Mouse (Mus musculus): ENCODE measurements around the gene Dlg2. TPM values are rescaled to one million over a fixed set of nuclear protein-coding genes. Genes with fewer than 3 reads are reported as not detected.
"Not testable (repeated sequence)": the region's sequence is repeated elsewhere in the genome, so short reads cannot be mapped to it uniquely, and the experiment has no call there.

Gene Dlg2
- polyA plus RNA-seq, 1 experiment = not detected

DNA sequence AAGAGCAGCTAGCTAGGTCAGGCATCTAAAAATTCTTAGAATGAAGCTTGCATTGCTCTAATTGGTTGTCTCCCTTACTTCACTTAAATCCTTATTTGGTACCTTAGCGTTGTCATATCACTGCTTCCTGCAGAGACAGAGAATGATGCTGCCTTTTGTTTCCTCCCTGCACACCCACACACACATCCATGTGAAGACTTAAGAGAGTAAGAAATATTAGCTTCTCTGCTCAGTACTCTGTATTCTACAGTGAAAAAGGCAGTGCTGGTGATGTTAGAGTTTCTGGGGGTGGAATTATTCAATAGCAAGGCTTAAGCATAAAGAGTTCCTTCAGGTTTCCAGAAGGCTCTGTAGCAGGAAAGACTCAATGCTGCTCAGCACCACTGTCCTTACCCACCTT is 272.2 kb downstream of the Dlg2 start:
- Histone ChIP-seq H3K27ac (ENCODE audit: insufficient read depth, low read depth, low read length) (no peak overlapping the region), H3K4me3 (ENCODE audit: insufficient read depth, low read length) (no peak overlapping the region), H3K4me1 (ENCODE audit: control insufficient read depth, insufficient read depth, low read length) (no peaks in the 10 kb centered on the region)
- TF ChIP-seq POLR2A (IDR thresholded peaks at IDR 0.05; ENCODE audit: borderline replicate concordance, low read depth, low read length) = no peak
- no peak for TF ChIP-seq CTCF (IDR thresholded peaks at IDR 0.05; ENCODE audit: low read depth, low read length)

DNA sequence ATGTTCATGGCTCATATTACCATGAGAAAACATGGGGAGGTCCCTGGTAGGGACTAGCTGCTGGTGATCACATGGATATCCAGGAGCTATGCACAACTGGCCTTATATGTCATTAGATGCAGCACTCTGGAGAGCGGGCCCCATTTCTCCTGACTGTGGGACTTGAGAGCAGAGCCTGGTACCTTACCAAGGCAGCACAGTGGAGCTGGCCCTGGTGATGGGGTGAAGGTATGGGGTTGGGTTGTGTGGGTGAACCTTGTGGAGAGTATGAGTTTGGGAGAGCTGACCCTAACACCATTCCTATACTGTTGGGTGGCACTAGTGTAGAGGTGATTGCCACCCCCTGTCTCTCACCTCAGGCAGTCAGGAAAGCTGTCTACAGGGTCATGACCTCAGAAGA is 311.5 kb downstream of the Dlg2 start:
- Histone ChIP-seq H3K4me1 (ENCODE audit: control insufficient read depth, insufficient read depth, low read length) (no peaks in the 10 kb centered on the region), H3K27ac (ENCODE audit: insufficient read depth, low read depth, low read length) (no peak overlapping the region), H3K4me3 (ENCODE audit: insufficient read depth, low read length) (no peak overlapping the region)
- no peak for TF ChIP-seq POLR2A (IDR thresholded peaks at IDR 0.05; ENCODE audit: borderline replicate concordance, low read depth, low read length)
- TF ChIP-seq CTCF (IDR thresholded peaks at IDR 0.05; ENCODE audit: low read depth, low read length) = no peak

DNA sequence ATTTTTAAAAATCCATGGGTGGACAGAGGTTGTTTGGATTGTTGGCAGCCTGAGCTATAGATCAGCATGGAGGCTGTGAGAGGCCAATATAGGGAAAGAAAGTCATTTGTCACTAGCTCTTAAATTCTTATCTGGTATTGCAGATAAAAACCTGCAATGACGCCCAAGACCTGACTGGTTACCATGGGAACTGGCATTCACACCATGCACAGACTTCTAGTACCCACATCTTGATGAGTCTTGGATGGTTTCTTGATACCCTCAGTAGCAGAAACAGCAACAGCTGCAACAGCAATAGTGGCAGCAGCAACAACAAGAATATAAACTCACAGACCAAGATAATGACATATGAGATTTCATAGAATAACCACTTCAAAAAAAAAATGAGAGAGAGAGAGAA is 315.1 kb downstream of the Dlg2 start:
- TF ChIP-seq POLR2A (IDR thresholded peaks at IDR 0.05; ENCODE audit: borderline replicate concordance, low read depth, low read length) (no peak), CTCF (IDR thresholded peaks at IDR 0.05; ENCODE audit: low read depth, low read length) (no peak)
- H3K27ac ChIP-seq (ENCODE audit: insufficient read depth, low read depth, low read length) = no peak overlapping the region
- H3K4me1 ChIP-seq (ENCODE audit: control insufficient read depth, insufficient read depth, low read length) = no peaks in the 10 kb centered on the region
- no peak overlapping the region for H3K4me3 ChIP-seq (ENCODE audit: insufficient read depth, low read length)

DNA sequence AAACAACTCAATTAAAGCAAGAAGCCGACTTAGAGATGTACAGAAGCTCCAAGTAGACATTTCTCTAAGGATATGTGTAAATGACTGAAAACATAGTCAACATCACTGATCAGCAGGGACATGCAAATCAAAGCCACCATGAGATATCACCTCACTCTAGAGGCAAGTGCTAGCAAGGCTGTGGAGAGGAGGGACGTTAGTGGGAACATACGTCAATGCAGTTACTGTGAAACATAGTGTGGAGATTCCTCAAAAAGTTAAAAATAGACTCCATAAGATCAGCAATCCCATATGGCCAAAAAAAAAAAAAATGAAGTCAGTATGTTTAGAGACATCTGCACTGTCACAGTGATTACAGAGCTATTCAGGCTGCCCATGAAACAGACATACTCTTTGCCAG is 349.2 kb downstream of the Dlg2 start:
- Histone ChIP-seq H3K4me1 (ENCODE audit: control insufficient read depth, insufficient read depth, low read length) (no peaks in the 10 kb centered on the region), H3K4me3 (ENCODE audit: insufficient read depth, low read length) (no peak overlapping the region), H3K27ac (ENCODE audit: insufficient read depth, low read depth, low read length) (no peak overlapping the region)
- TF ChIP-seq POLR2A (IDR thresholded peaks at IDR 0.05; ENCODE audit: borderline replicate concordance, low read depth, low read length) = no peak
- no peak for TF ChIP-seq CTCF (IDR thresholded peaks at IDR 0.05; ENCODE audit: low read depth, low read length)

DNA sequence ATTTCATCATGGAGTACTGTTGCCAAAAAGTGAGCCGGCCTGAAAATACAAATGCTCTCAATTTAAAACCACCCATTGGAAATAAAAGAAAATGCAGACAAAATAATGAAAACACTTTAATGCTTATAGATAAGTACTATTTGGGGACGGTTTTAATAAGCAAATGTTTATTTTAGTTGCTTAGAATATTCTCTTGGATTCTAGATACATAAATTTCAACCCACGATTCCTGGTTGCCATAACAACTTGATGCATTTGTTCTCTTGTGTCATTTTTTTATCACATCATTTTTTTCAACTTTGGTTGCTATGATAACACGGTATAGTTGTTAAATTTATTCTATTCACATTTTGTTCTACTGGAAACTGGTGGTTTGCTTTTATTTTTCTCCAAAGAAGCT is 364.8 kb downstream of the Dlg2 start:
- no peak overlapping the region for H3K4me3 ChIP-seq (ENCODE audit: insufficient read depth, low read length)
- no peak overlapping the region for H3K27ac ChIP-seq (ENCODE audit: insufficient read depth, low read depth, low read length)
- no peaks in the 10 kb centered on the region for H3K4me1 ChIP-seq (ENCODE audit: control insufficient read depth, insufficient read depth, low read length)
- no peak for TF ChIP-seq CTCF (IDR thresholded peaks at IDR 0.05; ENCODE audit: low read depth, low read length)
- no peak for TF ChIP-seq POLR2A (IDR thresholded peaks at IDR 0.05; ENCODE audit: borderline replicate concordance, low read depth, low read length)

DNA sequence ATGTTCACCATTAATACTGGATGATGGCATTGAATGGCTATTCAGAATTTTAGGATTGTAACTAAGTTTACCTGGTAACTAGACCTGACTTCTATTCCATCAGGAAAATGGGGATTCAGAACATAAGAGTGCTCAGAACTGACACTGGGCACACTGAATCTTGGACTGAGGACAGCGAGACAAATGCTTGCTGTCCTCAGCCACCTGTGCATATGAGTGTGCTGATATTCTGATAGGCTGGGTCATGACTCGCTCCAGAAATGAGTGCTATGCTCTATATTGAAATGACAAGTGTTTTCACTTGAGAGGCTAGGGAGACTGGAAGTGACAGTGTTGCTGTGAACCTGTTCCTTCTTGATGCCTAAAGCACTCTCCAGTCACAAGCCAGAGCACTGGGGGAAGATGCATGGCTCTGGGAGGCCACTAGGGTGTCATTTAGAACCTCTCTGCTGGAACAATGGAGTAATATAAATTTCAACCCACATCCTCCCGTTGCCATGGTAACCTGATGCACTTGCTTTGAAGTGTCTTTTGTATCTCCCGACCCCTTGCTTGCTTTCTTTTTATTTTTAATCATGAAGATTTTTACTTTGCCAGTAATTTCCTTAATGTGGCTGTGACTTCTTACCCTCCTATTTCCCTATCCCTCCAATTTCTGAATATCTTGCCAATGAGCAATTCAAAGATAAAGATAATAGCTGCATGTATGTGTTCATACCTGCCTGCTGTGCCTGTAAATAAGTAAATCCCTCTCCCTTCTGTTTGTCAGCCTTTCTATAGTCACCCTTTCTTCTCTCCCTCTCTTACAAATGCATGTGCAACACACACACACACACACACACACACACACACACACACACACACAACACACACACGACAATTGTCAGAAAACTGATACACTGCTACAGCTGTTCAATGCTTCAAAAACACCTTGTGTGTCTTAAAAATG is 367.1 kb downstream of the Dlg2 start:
- TF ChIP-seq POLR2A (IDR thresholded peaks at IDR 0.05; ENCODE audit: borderline replicate concordance, low read depth, low read length) (no peak), CTCF (IDR thresholded peaks at IDR 0.05; ENCODE audit: low read depth, low read length) (no peak)
- Histone ChIP-seq H3K4me3 (ENCODE audit: insufficient read depth, low read length) (no peak overlapping the region), H3K27ac (ENCODE audit: insufficient read depth, low read depth, low read length) (no peak overlapping the region), H3K4me1 (ENCODE audit: control insufficient read depth, insufficient read depth, low read length) (no peaks in the 10 kb centered on the region)

DNA sequence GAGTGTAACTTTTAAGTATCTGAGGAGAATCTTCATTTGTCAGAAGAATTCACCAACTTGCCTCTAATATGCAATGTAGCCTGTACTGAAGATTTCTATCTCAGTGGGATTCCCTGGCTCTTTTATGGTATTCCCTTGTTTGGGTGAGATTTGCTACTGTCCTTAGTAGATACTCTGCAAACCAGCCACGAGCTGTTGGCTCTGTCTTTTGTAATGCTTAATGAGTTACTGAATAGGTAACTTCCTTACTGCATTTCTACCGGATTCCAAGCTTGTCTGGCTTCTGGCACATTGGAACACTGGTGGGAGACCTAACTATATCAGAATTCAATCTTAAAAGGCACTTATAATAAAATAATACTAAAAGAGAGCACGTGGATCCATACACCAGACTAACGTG is 400.3 kb downstream of the Dlg2 start:
- H3K4me3 ChIP-seq (ENCODE audit: insufficient read depth, low read length); H3K27ac ChIP-seq (ENCODE audit: insufficient read depth, low read depth, low read length); H3K4me1 ChIP-seq (ENCODE audit: control insufficient read depth, insufficient read depth, low read length): not testable (repeated sequence)

DNA sequence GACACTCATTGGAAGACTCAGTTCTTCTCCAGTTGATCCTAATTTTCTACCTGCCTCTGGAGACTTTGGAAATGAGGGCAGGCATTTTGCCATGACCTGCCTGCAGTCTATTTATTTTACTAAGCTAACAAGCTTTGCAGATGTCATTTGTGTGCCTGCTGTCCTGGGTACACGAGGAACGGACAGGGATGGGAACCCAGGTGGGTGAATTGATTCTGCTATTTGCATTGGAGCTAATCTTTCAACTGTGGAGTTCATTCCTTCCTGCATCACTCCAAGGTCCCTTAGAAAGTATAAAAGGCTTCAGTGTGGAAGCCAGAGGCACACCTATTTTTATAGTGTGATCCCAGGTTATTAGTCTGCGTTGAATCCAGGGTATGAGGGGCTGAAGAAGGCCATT is 406.3 kb downstream of the Dlg2 start:
- Histone ChIP-seq H3K4me1 (ENCODE audit: control insufficient read depth, insufficient read depth, low read length) (no peaks in the 10 kb centered on the region), H3K27ac (ENCODE audit: insufficient read depth, low read depth, low read length) (no peak overlapping the region), H3K4me3 (ENCODE audit: insufficient read depth, low read length) (no peak overlapping the region)
- TF ChIP-seq CTCF (IDR thresholded peaks at IDR 0.05; ENCODE audit: low read depth, low read length) (no peak), POLR2A (IDR thresholded peaks at IDR 0.05; ENCODE audit: borderline replicate concordance, low read depth, low read length) (no peak)

DNA sequence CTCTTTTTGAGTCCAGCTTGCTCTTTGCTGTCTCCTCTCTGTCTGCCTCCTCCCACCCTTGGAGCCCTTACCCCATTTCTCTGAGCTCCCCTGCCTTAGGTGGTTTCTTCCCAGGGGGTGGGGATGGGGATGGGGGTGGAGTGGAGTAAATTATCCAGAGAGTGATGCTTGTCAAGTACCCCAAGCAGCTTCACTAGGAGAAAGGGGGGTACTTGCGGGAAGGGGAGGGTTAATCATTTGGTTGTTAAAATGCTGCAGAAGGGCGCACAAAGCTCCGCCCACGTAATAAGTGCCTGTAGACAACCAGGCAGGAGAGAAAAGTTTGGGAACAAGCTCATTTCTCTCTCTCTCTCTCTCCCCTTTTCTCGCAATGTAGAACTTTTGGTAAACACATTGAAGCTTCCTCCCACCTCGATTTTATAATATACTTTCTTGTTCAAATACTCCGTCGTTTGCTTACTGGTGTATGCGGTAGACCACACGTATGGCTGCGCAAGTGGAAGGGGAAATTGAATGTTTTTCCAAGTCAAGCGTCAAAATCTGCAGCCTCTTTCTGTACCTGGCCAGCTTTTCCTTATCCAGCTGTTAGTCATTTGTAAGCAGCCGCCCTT is 410.0 kb downstream of the Dlg2 start:
- TF ChIP-seq POLR2A (IDR thresholded peaks at IDR 0.05; ENCODE audit: borderline replicate concordance, low read depth, low read length) = no peak
- H3K4me1 ChIP-seq (ENCODE audit: control insufficient read depth, insufficient read depth, low read length) = no peaks in the 10 kb centered on the region
- no peak overlapping the region for H3K4me3 ChIP-seq (ENCODE audit: insufficient read depth, low read length)
- no peak overlapping the region for H3K27ac ChIP-seq (ENCODE audit: insufficient read depth, low read depth, low read length)

DNA sequence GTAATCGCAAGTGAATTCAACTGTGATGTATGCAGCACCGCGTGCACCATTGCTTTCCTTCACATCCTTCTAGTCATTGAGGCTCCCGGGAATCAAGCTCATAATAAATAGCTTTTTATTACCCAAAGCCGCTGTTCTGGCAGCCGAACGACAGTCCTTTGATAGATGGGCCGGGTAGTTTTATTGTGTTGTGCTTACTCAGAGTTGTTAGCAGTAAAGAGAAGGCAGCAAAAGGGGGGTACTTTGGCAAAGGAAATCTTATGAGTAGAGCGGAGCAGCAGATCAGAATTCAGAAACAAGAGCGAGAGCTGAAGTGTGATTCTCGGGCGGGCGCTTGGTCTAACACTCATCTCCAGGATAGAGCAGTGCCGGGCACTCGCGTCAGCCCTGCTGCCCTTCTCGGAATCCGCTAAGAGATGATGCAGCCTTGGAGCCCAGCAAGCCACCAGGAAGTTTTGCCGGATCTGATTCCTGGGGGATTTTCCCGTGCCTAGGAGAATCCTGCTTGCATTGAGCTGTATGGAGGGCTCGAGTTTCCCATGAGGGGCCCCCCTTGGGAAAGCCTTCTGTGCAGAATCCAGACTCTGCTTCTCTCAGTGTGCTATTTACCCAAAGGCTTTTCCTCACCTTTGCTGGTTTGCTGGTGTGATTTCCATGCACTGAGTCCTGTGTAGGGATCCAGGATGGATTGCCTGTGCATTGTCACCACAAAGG is 410.7 kb downstream of the Dlg2 start:
- H3K4me1 ChIP-seq (ENCODE audit: control insufficient read depth, insufficient read depth, low read length) = no peaks in the 10 kb centered on the region
- H3K4me3 ChIP-seq (ENCODE audit: insufficient read depth, low read length) = no peak overlapping the region
- TF ChIP-seq POLR2A (IDR thresholded peaks at IDR 0.05; ENCODE audit: borderline replicate concordance, low read depth, low read length) (no peak), CTCF (IDR thresholded peaks at IDR 0.05; ENCODE audit: low read depth, low read length) (no peak)
- H3K27ac ChIP-seq (ENCODE audit: insufficient read depth, low read depth, low read length) = no peak overlapping the region

All from bone marrow macrophage, adult 2 months (primary cell).